Mouse (Mus musculus) bone marrow, adult 2 months (tissue): ENCODE results near the gene Dnajb13.

Source experiments
- CTCF ChIP-seq: fragments of 200-500 bp; IDR thresholded peaks from 2 replicates; pipeline ENCODE4 v1.5.1; 2011; ENCODE audit warnings: low read length, control low read depth; ENCODE audit not compliant: control insufficient read depth, insufficient read depth
- POLR2A ChIP-seq: fragments of 200-500 bp; IDR thresholded peaks from 2 replicates; pipeline ENCODE4 v1.6.1; 2011; ENCODE audit warnings: low read depth, mild to moderate bottlenecking, control low read depth, low read length, borderline replicate concordance; ENCODE audit not compliant: control insufficient read depth

- no peak for TF ChIP-seq POLR2A
- no peak for TF ChIP-seq CTCF
Measured at GRCm38 (mm10) chr7:100463757-100464156, 51.0 kb downstream of the Dnajb13 start.
